Mouse (Mus musculus) midbrain, embryonic 14.5 days (tissue): ENCODE results near the gene Gm5142. TPM values are rescaled to one million over a fixed set of nuclear protein-coding genes. Genes with fewer than 3 reads are reported as not detected.

ENCODE experiments used
- ATAC-seq: fragments of 200-750 bp; cut with Nextera tagmentation; 2 replicates; pipeline ENCODE4 v1.8.0; 2017; ENCODE audit warnings: moderate number of reproducible peaks, moderate library complexity; ENCODE audit not compliant: low FRiP score, low TSS enrichment
- DNase-seq: peaks from one replicate; pipeline ENCODE4 v3.0.0-alpha.2; 2015
- H3K27ac ChIP-seq: fragments of 300-500 bp; sonication (generic); replicated peaks from 2 replicates; pipeline ENCODE4 v1.5.1; 2014; ENCODE audit warnings: mild to moderate bottlenecking, low read depth, low read length, moderate library complexity
- H3K27me3 ChIP-seq: fragments of 300-500 bp; sonication (generic); 2 replicates; pipeline ENCODE4 v1.6.1; 2014; ENCODE audit warnings: low read length, control low read depth, mixed read lengths; ENCODE audit not compliant: control insufficient read depth, insufficient read depth
- H3K36me3 ChIP-seq: fragments of 300-500 bp; sonication (generic); 2 replicates; pipeline ENCODE4 v1.6.1; 2014; ENCODE audit warnings: low read length, control low read depth; ENCODE audit not compliant: control insufficient read depth, insufficient read depth
- H3K4me1 ChIP-seq: fragments of 300-500 bp; sonication (generic); 2 replicates; pipeline ENCODE4 v1.6.1; 2014; ENCODE audit warnings: mild to moderate bottlenecking, antibody characterized with exemption, low read length, control low read depth; ENCODE audit not compliant: control insufficient read depth, insufficient read depth
- H3K4me2 ChIP-seq: fragments of 300-500 bp; sonication (generic); 2 replicates; pipeline ENCODE4 v1.6.1; 2014; ENCODE audit warnings: mild to moderate bottlenecking, low read length, moderate library complexity
- H3K4me3 ChIP-seq: fragments of 300-500 bp; sonication (generic); replicated peaks from 2 replicates; pipeline ENCODE4 v1.5.1; 2014; ENCODE audit warnings: low read depth, low read length
- H3K9ac ChIP-seq: fragments of 300-500 bp; sonication (generic); replicated peaks from 2 replicates; pipeline ENCODE4 v1.6.1; 2014; ENCODE audit warnings: mild to moderate bottlenecking, low read length, moderate library complexity
- H3K9me3 ChIP-seq: fragments of 300-500 bp; sonication (generic); 2 replicates; pipeline ENCODE4 v1.6.1; 2016; ENCODE audit warnings: low read length, control low read depth, mixed read lengths; ENCODE audit not compliant: control insufficient read depth
- whole genome bisulfite sequencing: fragments of 180-500 bp; shearing (Covaris S2); extraction: QIAGEN DNeasy Blood & Tissue Kit; methylation state at CpG from one replicate; pipeline ENCODE4 v1.1.7; 2014; 5-methylcytosine and 5-hydroxymethylcytosine counted together
- polyA plus RNA-seq: library from polyadenylated mRNA; unstranded; fragments of >200 nt; fragmentation: Nextera tagmentation; extraction: Ambion mirVana; gene quantifications from 2 replicates; pipeline ENCODE4 v1.2.1, GENCODE M21; 2014

Gene Gm5142
- polyA plus RNA-seq, 1 experiment from 2014 or later: not detected

GRCm38 (mm10) chr14:59200711-59201603, 22.4 kb upstream of the Gm5142 start, which contains the start of gene Rcbtb1:
Gene Rcbtb1 (plus strand): TSS chr14:59201209.
- peaks cover 34% of the 10 kb centered on the region for H3K4me1 ChIP-seq
- H3K27me3 ChIP-seq: no peaks in the 10 kb centered on the region
- no peaks in the 10 kb centered on the region for H3K9me3 ChIP-seq
- ATAC-seq (peak; percentile 96), DNase-seq (peak; percentile 98)
- H3K36me3 ChIP-seq: no peaks in the 10 kb centered on the region
- under 1% methylated on average over 96 of the region's 96 CpGs for WGBS
- H3K4me3 ChIP-seq: peak within 1 kb of the TSS; percentile 88
- peak within 1 kb of the TSS; percentile 88 for H3K4me2 ChIP-seq
- H3K27ac ChIP-seq: peak within 1 kb of the TSS; percentile 99
- H3K9ac ChIP-seq: peak within 1 kb of the TSS; percentile 91

- no peaks in the 10 kb centered on the region for H3K27me3 ChIP-seq
These were observed 7.6 kb upstream of the Gm5142 start for GRCm38 (mm10) chr14:59186121-59186520.

GRCm38 (mm10) chr14:59185514-59185913, 7.0 kb upstream of the Gm5142 start:
- Histone ChIP-seq H3K4me3 (no peak overlapping the region), H3K4me2 (no peak overlapping the region), H3K27ac (no peak overlapping the region), H3K36me3 (no peaks in the 10 kb centered on the region), H3K9me3 (no peaks in the 10 kb centered on the region), H3K9ac (no peak overlapping the region), H3K27me3 (no peaks in the 10 kb centered on the region), H3K4me1 (no peaks in the 10 kb centered on the region)
- no peak for ATAC-seq
- DNase-seq: no peak

More at GRCm38 (mm10) chr14:59186121-59186520, 7.6 kb upstream of the Gm5142 start:
- H3K9ac ChIP-seq: no peak overlapping the region
- no peaks in the 10 kb centered on the region for H3K36me3 ChIP-seq
- H3K4me1 ChIP-seq: no peaks in the 10 kb centered on the region
- no peak overlapping the region for H3K27ac ChIP-seq
- no peak overlapping the region for H3K4me3 ChIP-seq
- no peak for ATAC-seq
- no peak for DNase-seq
- no peaks in the 10 kb centered on the region for H3K9me3 ChIP-seq
- 92% methylated on average over 2 of the region's 2 CpGs for WGBS
- no peak overlapping the region for H3K4me2 ChIP-seq

DNA sequence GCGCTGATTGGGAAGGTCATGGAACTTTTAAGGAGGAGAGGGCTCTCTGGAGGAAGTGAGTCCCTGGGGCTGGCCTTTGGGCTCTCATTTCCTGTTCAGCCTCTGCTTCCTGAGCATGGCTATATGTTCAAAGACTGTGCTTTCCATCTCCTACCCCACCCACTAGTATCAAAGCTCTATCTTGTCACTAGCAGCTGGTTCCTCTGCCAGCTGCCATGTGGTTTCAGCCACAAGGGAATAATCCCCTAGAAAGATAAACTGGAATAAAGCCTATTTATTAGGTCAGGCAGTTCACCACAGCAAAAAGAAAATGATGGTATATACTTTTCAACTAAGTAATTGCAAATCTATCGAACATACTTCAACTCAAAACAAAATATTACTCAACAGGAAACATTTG, 4.2 kb upstream of the Gm5142 start:
- ATAC-seq (no peak), DNase-seq (no peak)
- H3K9ac ChIP-seq: no peak overlapping the region
- no peaks in the 10 kb centered on the region for H3K4me1 ChIP-seq
- WGBS: 88% methylated on average over 2 of the region's 2 CpGs
- no peak overlapping the region for H3K4me3 ChIP-seq
- H3K9me3 ChIP-seq: no peaks in the 10 kb centered on the region
- no peaks in the 10 kb centered on the region for H3K27me3 ChIP-seq
- H3K4me2 ChIP-seq: no peak overlapping the region
- no peak overlapping the region for H3K27ac ChIP-seq
- H3K36me3 ChIP-seq: no peaks in the 10 kb centered on the region

- Histone ChIP-seq H3K27ac (no peak overlapping the region), H3K9ac (no peak overlapping the region), H3K36me3 (no peaks in the 10 kb centered on the region), H3K9me3 (no peaks in the 10 kb centered on the region), H3K4me3 (no peak overlapping the region), H3K27me3 (no peaks in the 10 kb centered on the region), H3K4me1 (no peaks in the 10 kb centered on the region), H3K4me2 (no peak overlapping the region)
- DNase-seq (no peak), ATAC-seq (no peak)
- 79% methylated on average over 3 of the region's 3 CpGs for WGBS
These were observed 21.4 kb downstream of the Gm5142 start for GRCm38 (mm10) chr14:59157016-59157698.

DNA sequence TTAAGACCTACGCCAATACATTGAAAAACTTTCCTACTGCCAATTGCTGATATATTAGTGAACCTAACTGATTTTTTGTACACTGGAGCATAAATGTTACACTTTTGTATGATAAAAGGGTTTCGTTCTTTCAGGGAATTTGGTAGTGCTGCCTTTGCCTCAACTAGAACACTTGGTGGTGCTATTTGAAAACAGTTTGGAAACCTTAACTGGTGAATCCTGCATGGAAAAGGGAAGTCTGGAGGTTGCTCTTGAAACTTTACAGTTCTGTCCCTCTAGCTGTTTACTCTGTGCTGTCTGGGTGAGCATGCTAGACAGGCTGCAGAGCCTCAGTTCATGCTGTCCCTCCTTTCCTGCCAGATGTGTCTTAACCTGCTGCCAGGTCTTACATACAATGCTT, 23.0 kb downstream of the Gm5142 start:
- H3K4me3 ChIP-seq: no peak overlapping the region
- H3K27me3 ChIP-seq: no peaks in the 10 kb centered on the region
- no peak for ATAC-seq
- H3K27ac ChIP-seq: no peak overlapping the region
- H3K36me3 ChIP-seq: no peaks in the 10 kb centered on the region
- DNase-seq: peak; percentile 48
- H3K9ac ChIP-seq: no peak overlapping the region
- no peaks in the 10 kb centered on the region for H3K9me3 ChIP-seq
- WGBS: 81% methylated on average over 2 of the region's 2 CpGs
- no peak overlapping the region for H3K4me2 ChIP-seq
- no peaks in the 10 kb centered on the region for H3K4me1 ChIP-seq

DNA sequence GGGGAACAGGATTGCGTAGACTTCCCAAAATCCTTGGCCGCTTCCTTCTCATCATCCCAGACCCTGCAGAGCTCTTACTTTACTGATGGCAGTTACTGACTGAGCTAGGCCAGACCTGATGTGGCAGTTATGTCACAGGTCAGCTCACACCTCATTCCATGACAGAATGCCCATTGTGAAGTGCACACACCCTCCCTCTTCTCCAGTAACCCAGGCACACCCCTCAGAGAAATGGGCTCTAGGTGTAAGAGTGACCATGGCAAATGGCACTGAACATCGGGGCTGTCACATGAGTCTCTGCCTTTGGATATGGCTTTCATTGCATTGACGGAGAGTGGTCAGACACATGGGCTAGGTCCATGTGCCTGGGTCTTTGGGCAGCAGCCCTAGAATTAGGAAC, 35.8 kb downstream of the Gm5142 start, which contains the start of gene 1700129C05Rik:
1700129C05Rik (minus strand) TSS at position 101 of the 400 bp plus-strand sequence.
- Histone ChIP-seq H3K4me1 (no peaks in the 10 kb centered on the region), H3K4me2 (no peak within 1 kb of the TSS), H3K9ac (no peak within 1 kb of the TSS), H3K9me3 (no peaks in the 10 kb centered on the region), H3K27ac (no peak within 1 kb of the TSS), H3K27me3 (no peaks in the 10 kb centered on the region), H3K36me3 (no peaks in the 10 kb centered on the region), H3K4me3 (no peak within 1 kb of the TSS)
- DNase-seq (no peak), ATAC-seq (no peak)
- WGBS: 93% methylated on average over 4 of the region's 4 CpGs

DNA sequence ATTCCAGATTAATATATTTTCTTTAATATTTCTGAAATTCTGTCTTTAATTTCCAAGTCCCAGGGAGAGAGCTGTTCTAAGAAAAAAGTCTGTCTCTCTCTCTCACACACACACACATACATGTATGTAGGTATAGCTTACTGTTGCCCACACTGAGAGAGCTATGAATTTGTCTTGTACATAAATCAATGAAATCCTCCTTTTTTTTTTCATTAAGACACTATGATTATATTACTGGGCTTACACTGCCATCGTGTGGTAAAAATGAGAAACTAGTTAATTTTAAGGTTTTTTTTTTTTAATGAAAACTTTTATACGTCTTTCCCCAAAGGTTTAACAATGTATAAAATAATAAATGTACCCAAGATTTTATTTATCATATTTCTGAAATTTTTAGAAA, 64.3 kb downstream of the Gm5142 start:
- ATAC-seq (no peak), DNase-seq (peak; percentile 80)
- no peak overlapping the region for H3K4me3 ChIP-seq
- no peak overlapping the region for H3K27ac ChIP-seq
- no peak overlapping the region for H3K4me2 ChIP-seq
- H3K9me3 ChIP-seq: no peaks in the 10 kb centered on the region
- H3K27me3 ChIP-seq: no peaks in the 10 kb centered on the region
- no peaks in the 10 kb centered on the region for H3K36me3 ChIP-seq
- 5% methylated on average over 2 of the region's 2 CpGs for WGBS
- no peaks in the 10 kb centered on the region for H3K4me1 ChIP-seq
- H3K9ac ChIP-seq: no peak overlapping the region
